Mouse (Mus musculus): ENCODE data around the gene Dusp16.

DNA sequence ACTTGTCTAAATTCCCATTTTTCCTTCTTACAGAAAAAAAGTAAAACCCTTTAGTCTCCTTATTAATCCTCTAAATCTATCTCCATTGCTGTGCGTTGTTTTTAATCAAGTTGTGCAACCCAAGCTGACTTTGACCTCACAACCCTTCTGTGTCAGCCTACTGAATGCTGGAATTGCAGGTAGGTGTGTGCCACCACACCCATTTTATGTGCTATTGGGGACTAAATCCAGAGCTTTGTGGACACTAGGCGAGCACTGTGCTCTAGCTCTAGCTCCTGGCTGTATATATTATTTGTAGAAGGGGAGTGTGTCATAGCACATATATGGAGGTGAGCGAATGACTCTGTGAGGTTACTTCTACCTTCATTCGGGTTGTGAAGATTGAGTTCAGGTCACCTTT, 41.3 kb downstream of the Dusp16 start:
- no peak for TF ChIP-seq CTCF (IDR thresholded peaks at IDR 0.05; ENCODE audit: low read depth)
- no peak for TF ChIP-seq EP300 (optimal IDR thresholded peaks at IDR 0.05)

Data from stomach, postnatal 0 days (tissue).